Mouse (Mus musculus) liver, adult 2 months (tissue): Measurements from ENCODE around the gene 3110009E18Rik.

Source experiments
- CTCF ChIP-seq: fragments of 200-500 bp; IDR thresholded peaks from 2 replicates; pipeline ENCODE4 v1.5.1; 2011; ENCODE audit warnings: low read depth, low read length, control low read depth
- POLR2A ChIP-seq: fragments of 200-500 bp; IDR thresholded peaks from 2 replicates; pipeline ENCODE4 v1.6.1; 2011; ENCODE audit warnings: low read length, control low read depth; ENCODE audit not compliant: insufficient read depth; ENCODE audit errors: extremely low read depth

GRCm38 (mm10) chr1:120171819-120172521, 51.0 kb downstream of the 3110009E18Rik start:
- TF ChIP-seq CTCF = no peak
- no peak for TF ChIP-seq POLR2A
